Mouse (Mus musculus): ENCODE data around the gene Tceal5. TPM values are rescaled to one million over a fixed set of nuclear protein-coding genes. Genes with fewer than 3 reads are reported as not detected.

Gene Tceal5
- 123 and 134 TPM in 2 replicates for polyA plus RNA-seq (2012; rRNA removed)

DNA sequence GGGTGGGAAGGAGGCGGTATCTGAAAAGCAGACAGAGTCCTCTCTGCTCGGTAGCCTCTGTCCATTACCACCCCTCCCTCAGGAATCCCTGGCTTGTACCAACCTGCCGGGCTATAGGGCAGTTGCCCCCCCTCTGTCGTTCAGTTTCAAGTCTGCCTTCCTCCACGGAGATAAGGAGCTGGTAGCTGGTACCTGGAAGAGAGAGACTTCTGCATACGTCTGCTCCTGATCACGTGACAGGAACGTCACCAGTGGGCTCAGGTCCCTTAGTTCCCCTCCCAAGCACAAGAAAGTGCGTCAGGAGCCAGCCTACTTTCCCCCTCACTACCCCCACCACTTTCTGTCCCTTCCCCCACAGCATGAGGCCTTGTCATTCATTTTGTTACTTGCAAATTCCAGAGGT is at the start of gene Tceal5:
Gene Tceal5 (minus strand): TSS at position 213 of the 403 bp plus-strand sequence.
- peaks cover 2% of the 10 kb centered on the region; the same call in 1 of the 2 replicates for H3K4me1 ChIP-seq (ENCODE audit: control insufficient read depth, insufficient read depth, low read length)
- H3K27ac ChIP-seq (ENCODE audit: insufficient read depth, low read length), result peak within 1 kb of the TSS; percentile 74
- no peak for TF ChIP-seq CTCF (IDR thresholded peaks at IDR 0.05; ENCODE audit: borderline replicate concordance, insufficient read depth, low read depth, low read length)
- TF ChIP-seq POLR2A (IDR thresholded peaks at IDR 0.05; ENCODE audit: borderline replicate concordance, insufficient read depth, low read length), result peak; percentile 59; the same call in 1 of the 2 replicates
- H3K4me3 ChIP-seq (replicated peaks; ENCODE audit: insufficient read depth, low read depth, low read length), result peak within 1 kb of the TSS; percentile 96
- DNase-seq, result peak; percentile 75 to 82
- no peaks in the 10 kb centered on the region for H3K27me3 ChIP-seq (ENCODE audit: control insufficient read depth, insufficient read depth, low read length)
- WGBS, result 2% methylated on average over 9 of the region's 9 CpGs

DNA sequence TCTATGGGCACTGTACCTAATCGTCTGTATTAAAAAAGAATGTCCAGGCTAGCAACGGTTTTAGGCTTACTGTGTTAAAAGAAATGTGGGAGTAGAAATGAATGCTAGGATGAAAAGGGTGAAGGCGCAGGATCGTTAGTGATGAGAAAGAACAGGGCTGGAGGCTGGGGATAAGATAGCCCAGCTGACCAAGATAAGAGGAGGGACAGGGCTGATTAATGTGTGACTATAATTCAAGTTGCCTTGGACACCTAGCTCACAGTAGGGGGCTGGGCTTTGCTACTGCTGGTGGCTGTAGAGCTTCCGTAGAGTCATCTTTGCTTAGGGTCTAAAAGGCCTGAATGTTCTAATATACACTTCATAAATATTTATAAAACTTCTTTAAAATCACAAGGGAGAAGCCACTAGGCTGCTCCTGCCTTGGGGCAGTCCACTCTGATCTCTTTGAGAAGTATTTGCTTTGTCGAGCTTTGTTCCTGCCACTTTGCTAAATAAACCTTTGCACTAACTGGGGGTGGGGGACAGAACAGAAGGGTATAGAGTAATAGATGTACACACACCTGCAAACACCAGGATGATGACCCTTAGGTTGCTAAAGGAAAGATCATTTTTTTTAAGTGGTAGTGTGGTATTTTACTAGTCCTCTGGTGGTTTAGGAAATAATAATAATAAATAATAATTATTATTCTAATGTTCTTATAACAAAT is 48.5 kb upstream of the Tceal5 start:
- Histone ChIP-seq H3K4me1 (ENCODE audit: control insufficient read depth, insufficient read depth, low read length) (no peaks in the 10 kb centered on the region), H3K4me3 (replicated peaks; ENCODE audit: insufficient read depth, low read depth, low read length) (no peak overlapping the region), H3K27me3 (ENCODE audit: control insufficient read depth, insufficient read depth, low read length) (no peaks in the 10 kb centered on the region), H3K27ac (ENCODE audit: insufficient read depth, low read length) (no peak overlapping the region)
- TF ChIP-seq CTCF (IDR thresholded peaks at IDR 0.05; ENCODE audit: borderline replicate concordance, insufficient read depth, low read depth, low read length) (no peak), POLR2A (IDR thresholded peaks at IDR 0.05; ENCODE audit: borderline replicate concordance, insufficient read depth, low read length) (no peak)
- DNase-seq, result no peak
- 71% methylated on average over 6 of the region's 6 CpGs for WGBS

DNA sequence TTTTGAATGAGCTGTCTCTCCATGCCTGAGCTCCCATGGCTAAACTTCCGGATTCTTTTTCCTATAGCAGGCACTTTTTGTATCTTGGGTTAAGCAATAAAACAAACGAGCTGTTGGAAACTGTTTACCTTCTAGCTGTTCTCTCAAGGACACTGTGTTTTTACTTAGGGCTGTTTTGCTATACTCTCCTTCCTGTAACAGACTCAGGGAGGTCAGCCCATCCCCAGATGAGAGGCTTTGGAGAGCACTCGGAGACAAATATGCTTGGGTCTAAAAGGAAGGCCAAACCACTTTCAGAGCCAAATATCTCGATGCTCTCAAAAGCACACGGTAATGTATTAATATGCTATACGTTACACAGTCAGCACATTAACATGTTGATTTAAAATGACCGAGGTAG is 46.0 kb upstream of the Tceal5 start:
- WGBS, result 70% methylated on average over 7 of the region's 7 CpGs
- TF ChIP-seq POLR2A (IDR thresholded peaks at IDR 0.05; ENCODE audit: borderline replicate concordance, insufficient read depth, low read length) (no peak), CTCF (IDR thresholded peaks at IDR 0.05; ENCODE audit: borderline replicate concordance, insufficient read depth, low read depth, low read length) (no peak)
- H3K27me3 ChIP-seq (ENCODE audit: control insufficient read depth, insufficient read depth, low read length), result no peaks in the 10 kb centered on the region

DNA sequence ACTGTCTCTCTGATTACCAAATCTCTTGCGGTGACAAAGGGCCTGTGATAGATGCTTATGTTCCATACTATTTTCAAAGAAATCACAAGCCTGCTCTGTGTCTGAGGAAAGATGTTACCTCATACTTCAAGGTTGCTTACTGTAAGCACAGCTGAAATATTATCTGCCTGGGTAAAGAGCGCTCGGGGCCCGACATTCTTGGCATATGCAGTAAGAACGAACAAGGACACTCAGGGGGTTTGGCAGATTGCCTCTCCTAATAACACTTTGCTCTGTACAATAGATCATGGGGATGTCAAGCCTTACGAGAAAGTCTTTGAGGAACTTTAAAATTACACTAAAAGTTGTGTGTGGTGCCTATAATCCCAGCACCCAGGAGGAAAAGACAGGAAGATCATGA is 45.1 kb upstream of the Tceal5 start:
- H3K4me1 ChIP-seq (ENCODE audit: control insufficient read depth, insufficient read depth, low read length), result no peaks in the 10 kb centered on the region
- no peaks in the 10 kb centered on the region for H3K27me3 ChIP-seq (ENCODE audit: control insufficient read depth, insufficient read depth, low read length)
- no peak for TF ChIP-seq CTCF (IDR thresholded peaks at IDR 0.05; ENCODE audit: borderline replicate concordance, insufficient read depth, low read depth, low read length)
- TF ChIP-seq POLR2A (IDR thresholded peaks at IDR 0.05; ENCODE audit: borderline replicate concordance, insufficient read depth, low read length), result no peak
- no peak overlapping the region for H3K4me3 ChIP-seq (replicated peaks; ENCODE audit: insufficient read depth, low read depth, low read length)
- H3K27ac ChIP-seq (ENCODE audit: insufficient read depth, low read length), result no peak overlapping the region
- 44% methylated on average over 6 of the region's 6 CpGs for WGBS
- no peak for DNase-seq

More for the DNA sequence above, 46.0 kb upstream of the Tceal5 start:
- Histone ChIP-seq H3K27ac (ENCODE audit: insufficient read depth, low read length) (no peak overlapping the region), H3K4me3 (replicated peaks; ENCODE audit: insufficient read depth, low read depth, low read length) (no peak overlapping the region), H3K4me1 (ENCODE audit: control insufficient read depth, insufficient read depth, low read length) (no peaks in the 10 kb centered on the region)
- no peak for DNase-seq

GRCm38 (mm10) chrX:136245521-136246071 is 41.9 kb upstream of the Tceal5 start:
- TF ChIP-seq POLR2A (IDR thresholded peaks at IDR 0.05; ENCODE audit: borderline replicate concordance, insufficient read depth, low read length) (no peak), CTCF (IDR thresholded peaks at IDR 0.05; ENCODE audit: borderline replicate concordance, insufficient read depth, low read depth, low read length) (no peak)
- H3K27ac ChIP-seq (ENCODE audit: insufficient read depth, low read length), result peak overlapping the region; percentile 66; the same call in 1 of the 2 replicates
- peak; percentile 26 to 27 for DNase-seq
- WGBS, result 3% methylated on average over 15 of the region's 15 CpGs
- H3K4me1 ChIP-seq (ENCODE audit: control insufficient read depth, insufficient read depth, low read length), result no peaks in the 10 kb centered on the region
- H3K27me3 ChIP-seq (ENCODE audit: control insufficient read depth, insufficient read depth, low read length), result no peaks in the 10 kb centered on the region
- H3K4me3 ChIP-seq (replicated peaks; ENCODE audit: insufficient read depth, low read depth, low read length), result peak overlapping the region; percentile 97

GRCm38 (mm10) chrX:136244574-136245229 is 41.0 kb upstream of the Tceal5 start, which contains the start of gene Tceal9:
Gene Tceal9, plus strand, starts transcription at chrX:136245079.
- peak; percentile 74 to 82 for DNase-seq
- Histone ChIP-seq H3K4me1 (ENCODE audit: control insufficient read depth, insufficient read depth, low read length) (no peaks in the 10 kb centered on the region), H3K27me3 (ENCODE audit: control insufficient read depth, insufficient read depth, low read length) (no peaks in the 10 kb centered on the region), H3K27ac (ENCODE audit: insufficient read depth, low read length) (peak within 1 kb of the TSS; percentile 66; the same call in 1 of the 2 replicates), H3K4me3 (replicated peaks; ENCODE audit: insufficient read depth, low read depth, low read length) (peak within 1 kb of the TSS; percentile 97)
- TF ChIP-seq CTCF (IDR thresholded peaks at IDR 0.05; ENCODE audit: borderline replicate concordance, insufficient read depth, low read depth, low read length) (no peak), POLR2A (IDR thresholded peaks at IDR 0.05; ENCODE audit: borderline replicate concordance, insufficient read depth, low read length) (peak; percentile 90)
- 7% methylated on average over 20 of the region's 20 CpGs for WGBS

GRCm38 (mm10) chrX:136243181-136243580 is 39.5 kb upstream of the Tceal5 start:
- TF ChIP-seq CTCF (IDR thresholded peaks at IDR 0.05; ENCODE audit: borderline replicate concordance, insufficient read depth, low read depth, low read length) (no peak), POLR2A (IDR thresholded peaks at IDR 0.05; ENCODE audit: borderline replicate concordance, insufficient read depth, low read length) (no peak)
- WGBS, result 91% methylated on average over 2 of the region's 2 CpGs

More at GRCm38 (mm10) chrX:136243181-136243580, 39.5 kb upstream of the Tceal5 start:
- no peaks in the 10 kb centered on the region for H3K27me3 ChIP-seq (ENCODE audit: control insufficient read depth, insufficient read depth, low read length)
- no peak for DNase-seq
- no peak overlapping the region for H3K27ac ChIP-seq (ENCODE audit: insufficient read depth, low read length)
- no peak overlapping the region for H3K4me3 ChIP-seq (replicated peaks; ENCODE audit: insufficient read depth, low read depth, low read length)
- H3K4me1 ChIP-seq (ENCODE audit: control insufficient read depth, insufficient read depth, low read length), result no peaks in the 10 kb centered on the region
